Mouse (Mus musculus) stomach, embryonic 16.5 days (tissue): ENCODE data around the gene Kirrel2. TPM values are rescaled to one million over a fixed set of nuclear protein-coding genes. Genes with fewer than 3 reads are reported as not detected.

Experiments used
- ATAC-seq: fragments of 200-750 bp; cut with Nextera tagmentation; 2 replicates; pipeline ENCODE4 v1.8.0; 2017; ENCODE audit warnings: moderate number of reproducible peaks, moderate TSS enrichment; ENCODE audit not compliant: insufficient read depth, low FRiP score
- H3K27ac ChIP-seq: fragments of 300-500 bp; sonication (generic); 2 replicates; pipeline ENCODE4 v1.5.1; 2014; ENCODE audit warnings: low read length
- H3K27me3 ChIP-seq: fragments of 300-500 bp; sonication (generic); 2 replicates; pipeline ENCODE4 v1.6.1; 2014; ENCODE audit warnings: low read length, control low read depth, mixed read lengths; ENCODE audit not compliant: control insufficient read depth, insufficient read depth
- H3K36me3 ChIP-seq: fragments of 300-500 bp; sonication (generic); 2 replicates; pipeline ENCODE4 v1.6.1; 2014; ENCODE audit warnings: low read length; ENCODE audit not compliant: control insufficient read depth, insufficient read depth
- H3K4me1 ChIP-seq: fragments of 300-500 bp; sonication (generic); 2 replicates; pipeline ENCODE4 v1.6.1; 2014; ENCODE audit warnings: low read length, control low read depth, mixed read lengths; ENCODE audit not compliant: control insufficient read depth, insufficient read depth
- H3K4me2 ChIP-seq: fragments of 300-500 bp; sonication (generic); 2 replicates; pipeline ENCODE4 v1.6.1; 2014; ENCODE audit warnings: low read depth, low read length, mixed read lengths
- H3K4me3 ChIP-seq: fragments of 300-500 bp; sonication (generic); replicated peaks from 2 replicates; pipeline ENCODE4 v1.5.1; 2014; ENCODE audit warnings: mild to moderate bottlenecking, low read length
- H3K9ac ChIP-seq: fragments of 300-500 bp; sonication (generic); 2 replicates; pipeline ENCODE4 v1.6.1; 2014; ENCODE audit warnings: low read length
- H3K9me3 ChIP-seq: fragments of 300-500 bp; sonication (generic); replicated peaks from 2 replicates; pipeline ENCODE4 v1.6.1; 2016; ENCODE audit warnings: low read length, control low read depth; ENCODE audit not compliant: control insufficient read depth
- WGBS: fragments of 180-500 bp; shearing (Covaris S2); extraction: QIAGEN DNeasy Blood & Tissue Kit; methylation state at CpG from one replicate; pipeline ENCODE4 v1.1.7; 2014; 5-methylcytosine and 5-hydroxymethylcytosine counted together
- polyA plus RNA-seq: library from polyadenylated mRNA; unstranded; fragments of >200 nt; fragmentation: Nextera tagmentation; extraction: Ambion mirVana; gene quantifications from 2 replicates; pipeline ENCODE4 v1.2.1, GENCODE M21; 2015

Gene Kirrel2
- polyA plus RNA-seq, 1 experiment from 2014 or later = 1.9 TPM

- H3K27me3 ChIP-seq = peaks cover 9% of the 10 kb centered on the region
- H3K9ac ChIP-seq = no peak overlapping the region
- no peaks in the 10 kb centered on the region for H3K36me3 ChIP-seq
- WGBS = 20% methylated on average over 5 of the region's 5 CpGs
- H3K9me3 ChIP-seq = no peaks in the 10 kb centered on the region
- H3K4me2 ChIP-seq = no peak overlapping the region
- peaks cover 9% of the 10 kb centered on the region; the same call in 1 of the 2 replicates for H3K4me1 ChIP-seq
- no peak overlapping the region for H3K4me3 ChIP-seq
- ATAC-seq = no peak
- no peak overlapping the region for H3K27ac ChIP-seq
These were observed 16.8 kb downstream of the Kirrel2 start for GRCm38 (mm10) chr7:30440697-30441096.

- no peak for ATAC-seq
- H3K36me3 ChIP-seq = no peaks in the 10 kb centered on the region
- H3K9me3 ChIP-seq = no peaks in the 10 kb centered on the region
- H3K4me1 ChIP-seq = peaks cover 6% of the 10 kb centered on the region; the same call in 1 of the 2 replicates
- H3K4me2 ChIP-seq = no peak overlapping the region
- H3K27me3 ChIP-seq = peaks cover 9% of the 10 kb centered on the region
- no peak overlapping the region for H3K27ac ChIP-seq
- H3K4me3 ChIP-seq = no peak overlapping the region
- WGBS = 79% methylated on average over 13 of the region's 13 CpGs
- H3K9ac ChIP-seq = no peak overlapping the region
These were observed 17.8 kb downstream of the Kirrel2 start for GRCm38 (mm10) chr7:30439734-30440133.

GRCm38 (mm10) chr7:30436879-30437278 lies 20.6 kb downstream of the Kirrel2 start:
- WGBS = 22% methylated on average over 10 of the region's 10 CpGs
- Histone ChIP-seq H3K9ac (no peak overlapping the region), H3K4me1 (no peaks in the 10 kb centered on the region), H3K36me3 (no peaks in the 10 kb centered on the region), H3K27me3 (peaks cover 6% of the 10 kb centered on the region; the same call in 1 of the 2 replicates), H3K4me2 (no peak overlapping the region), H3K27ac (no peak overlapping the region), H3K9me3 (no peaks in the 10 kb centered on the region), H3K4me3 (no peak overlapping the region)
- ATAC-seq = no peak

GRCm38 (mm10) chr7:30435156-30435555 lies 22.3 kb downstream of the Kirrel2 start:
- Histone ChIP-seq H3K4me2 (no peak overlapping the region), H3K4me3 (no peak overlapping the region), H3K9me3 (no peaks in the 10 kb centered on the region), H3K27ac (no peak overlapping the region), H3K27me3 (peaks cover 6% of the 10 kb centered on the region; the same call in 1 of the 2 replicates), H3K36me3 (no peaks in the 10 kb centered on the region), H3K9ac (no peak overlapping the region), H3K4me1 (no peaks in the 10 kb centered on the region)
- WGBS = 42% methylated on average over 9 of the region's 9 CpGs
- ATAC-seq = no peak

GRCm38 (mm10) chr7:30434701-30435100 lies 22.8 kb downstream of the Kirrel2 start:
- Histone ChIP-seq H3K4me3 (no peak overlapping the region), H3K27ac (no peak overlapping the region), H3K27me3 (peaks cover 6% of the 10 kb centered on the region; the same call in 1 of the 2 replicates), H3K9me3 (no peaks in the 10 kb centered on the region), H3K4me2 (no peak overlapping the region), H3K36me3 (no peaks in the 10 kb centered on the region), H3K4me1 (no peaks in the 10 kb centered on the region), H3K9ac (no peak overlapping the region)
- WGBS = 62% methylated on average over 10 of the region's 10 CpGs
- no peak for ATAC-seq

DNA sequence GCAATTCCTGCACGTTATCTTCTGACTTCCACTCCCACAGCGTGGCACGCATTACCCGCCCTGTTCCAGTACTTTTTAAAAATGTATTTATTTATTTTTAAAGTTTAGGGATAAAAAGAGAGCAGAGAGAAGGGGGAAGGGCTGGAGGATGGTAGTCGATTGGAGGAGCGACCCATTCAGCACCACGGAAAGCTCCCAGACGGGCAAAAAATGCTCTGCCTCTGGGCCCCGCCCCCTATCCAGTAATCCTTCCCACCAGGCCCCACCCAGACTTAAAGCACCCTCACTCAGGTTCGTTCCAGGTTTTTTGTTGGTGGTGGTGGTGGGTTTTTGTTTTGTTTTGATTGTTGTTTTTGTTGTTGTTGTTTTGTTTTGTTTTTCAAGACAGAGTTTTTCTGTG lies 23.3 kb downstream of the Kirrel2 start:
- ATAC-seq = no peak
- Histone ChIP-seq H3K27ac (no peak overlapping the region), H3K9me3 (no peaks in the 10 kb centered on the region), H3K9ac (no peak overlapping the region), H3K36me3 (no peaks in the 10 kb centered on the region), H3K4me1 (no peaks in the 10 kb centered on the region), H3K4me2 (no peak overlapping the region), H3K27me3 (peaks cover 6% of the 10 kb centered on the region; the same call in 1 of the 2 replicates), H3K4me3 (no peak overlapping the region)
- 2% methylated on average over 10 of the region's 10 CpGs for WGBS

- H3K27ac ChIP-seq = no peak overlapping the region
- 0 out of 2 replicates have a peak, but pooled peaks cover 4% of the 10 kb centered on the region for H3K36me3 ChIP-seq
- H3K27me3 ChIP-seq = peaks cover 3% of the 10 kb centered on the region; the same call in 1 of the 2 replicates
- WGBS = 6% methylated on average over 3 of the region's 3 CpGs
- ATAC-seq = no peak
- H3K4me2 ChIP-seq = no peak overlapping the region
- H3K4me3 ChIP-seq = no peak overlapping the region
- H3K4me1 ChIP-seq = no peaks in the 10 kb centered on the region
- H3K9me3 ChIP-seq = no peaks in the 10 kb centered on the region
- H3K9ac ChIP-seq = no peak overlapping the region
These were observed 25.7 kb downstream of the Kirrel2 start for GRCm38 (mm10) chr7:30431793-30432192.

DNA sequence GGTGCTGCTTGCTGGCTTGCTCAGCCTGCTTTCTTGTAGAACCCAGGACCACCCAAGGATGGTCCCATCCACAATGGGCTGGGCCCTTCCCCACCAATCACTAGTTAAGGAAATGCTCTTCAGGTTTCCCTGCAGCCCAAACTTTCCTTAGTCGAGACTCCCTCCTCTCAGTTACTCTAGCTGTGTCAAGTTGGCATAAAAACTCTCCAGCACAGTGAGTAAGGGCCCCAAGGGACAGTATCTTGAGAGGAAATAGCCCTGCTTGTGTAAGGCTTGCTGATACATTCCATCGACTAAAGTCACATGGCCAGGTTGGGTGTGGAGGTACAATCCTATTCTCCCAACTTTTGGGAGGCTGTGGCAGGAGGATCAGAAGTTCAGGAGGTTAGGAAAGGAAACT lies 27.3 kb downstream of the Kirrel2 start:
- no peaks in the 10 kb centered on the region for H3K27me3 ChIP-seq
- H3K4me1 ChIP-seq = no peaks in the 10 kb centered on the region
- no peak overlapping the region for H3K9ac ChIP-seq
- no peaks in the 10 kb centered on the region for H3K9me3 ChIP-seq
- ATAC-seq = no peak
- H3K4me2 ChIP-seq = no peak overlapping the region
- no peak overlapping the region for H3K4me3 ChIP-seq
- 36% methylated on average over 2 of the region's 2 CpGs for WGBS
- H3K36me3 ChIP-seq = 0 out of 2 replicates have a peak, but pooled peaks cover 5% of the 10 kb centered on the region
- no peak overlapping the region for H3K27ac ChIP-seq

DNA sequence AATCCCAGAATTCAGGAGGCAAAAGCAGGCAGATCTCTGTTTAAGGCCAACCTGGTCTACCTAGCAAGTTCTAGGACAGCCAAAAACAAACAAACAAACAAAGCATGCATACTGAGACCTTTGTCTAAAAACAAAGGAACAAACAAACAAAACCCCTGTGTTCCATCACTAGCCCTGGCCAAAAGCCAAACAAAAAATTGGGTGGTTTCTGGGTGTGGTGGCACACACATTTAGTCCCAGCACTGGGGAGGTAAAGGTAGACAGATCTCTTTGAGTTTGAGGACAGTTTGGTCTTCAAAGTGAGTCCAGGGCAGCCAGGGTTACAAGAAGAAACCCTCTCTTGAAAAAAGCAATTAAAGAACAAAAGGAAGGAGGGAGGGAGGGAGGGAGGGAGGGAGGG lies 28.2 kb downstream of the Kirrel2 start:
- no peak overlapping the region for H3K27ac ChIP-seq
- H3K27me3 ChIP-seq = no peaks in the 10 kb centered on the region
- no peaks in the 10 kb centered on the region for H3K4me1 ChIP-seq
- no peak for ATAC-seq
- no peak overlapping the region for H3K9ac ChIP-seq
- H3K9me3 ChIP-seq = no peaks in the 10 kb centered on the region
- H3K36me3 ChIP-seq = 0 out of 2 replicates have a peak, but pooled peaks cover 5% of the 10 kb centered on the region
- H3K4me3 ChIP-seq = no peak overlapping the region
- H3K4me2 ChIP-seq = no peak overlapping the region
